Mouse (Mus musculus): ENCODE measurements around the gene Coq7. TPM values are rescaled to one million over a fixed set of nuclear protein-coding genes. Genes with fewer than 3 reads are reported as not detected.

Coq7 gene
- polyA plus RNA-seq, 1 experiment from 2014 or later: 85.4 TPM

Other genes with a start within 250 kb of the Coq7 start
- gene Syt17, start 85.1 kb downstream of the Coq7 start, polyA plus RNA-seq (2015; fragmentation: Nextera tagmentation; extraction: Ambion mirVana): 5.9 and 6.5 TPM in 2 replicates
- 0.75 and 0.81 TPM in 2 replicates for gene Itpripl2, start 41.4 kb downstream of the Coq7 start, polyA plus RNA-seq (2015; fragmentation: Nextera tagmentation; extraction: Ambion mirVana)
- gene Tmc7, start 51.4 kb upstream of the Coq7 start, polyA plus RNA-seq (2015; fragmentation: Nextera tagmentation; extraction: Ambion mirVana): 7.8 TPM in 2 replicates
- gene Tmc5, start 63.9 kb upstream of the Coq7 start, polyA plus RNA-seq (2015; fragmentation: Nextera tagmentation; extraction: Ambion mirVana): 0.27 and 0.32 TPM in 2 replicates
- 165 and 180 TPM in 2 replicates for gene Gde1, start 172.4 kb upstream of the Coq7 start, polyA plus RNA-seq (2015; fragmentation: Nextera tagmentation; extraction: Ambion mirVana)
- gene Ccp110, start 179.2 kb upstream of the Coq7 start, polyA plus RNA-seq (2015; fragmentation: Nextera tagmentation; extraction: Ambion mirVana): 31.7 and 33.2 TPM in 2 replicates
- 90.7 and 105 TPM in 2 replicates for gene Vps35l, start 206.9 kb upstream of the Coq7 start, polyA plus RNA-seq (2015; fragmentation: Nextera tagmentation; extraction: Ambion mirVana)

Data from forebrain, embryonic 15.5 days (tissue).